Mouse (Mus musculus): Measurements from ENCODE around the gene Aptx.

The Aptx gene

DNA sequence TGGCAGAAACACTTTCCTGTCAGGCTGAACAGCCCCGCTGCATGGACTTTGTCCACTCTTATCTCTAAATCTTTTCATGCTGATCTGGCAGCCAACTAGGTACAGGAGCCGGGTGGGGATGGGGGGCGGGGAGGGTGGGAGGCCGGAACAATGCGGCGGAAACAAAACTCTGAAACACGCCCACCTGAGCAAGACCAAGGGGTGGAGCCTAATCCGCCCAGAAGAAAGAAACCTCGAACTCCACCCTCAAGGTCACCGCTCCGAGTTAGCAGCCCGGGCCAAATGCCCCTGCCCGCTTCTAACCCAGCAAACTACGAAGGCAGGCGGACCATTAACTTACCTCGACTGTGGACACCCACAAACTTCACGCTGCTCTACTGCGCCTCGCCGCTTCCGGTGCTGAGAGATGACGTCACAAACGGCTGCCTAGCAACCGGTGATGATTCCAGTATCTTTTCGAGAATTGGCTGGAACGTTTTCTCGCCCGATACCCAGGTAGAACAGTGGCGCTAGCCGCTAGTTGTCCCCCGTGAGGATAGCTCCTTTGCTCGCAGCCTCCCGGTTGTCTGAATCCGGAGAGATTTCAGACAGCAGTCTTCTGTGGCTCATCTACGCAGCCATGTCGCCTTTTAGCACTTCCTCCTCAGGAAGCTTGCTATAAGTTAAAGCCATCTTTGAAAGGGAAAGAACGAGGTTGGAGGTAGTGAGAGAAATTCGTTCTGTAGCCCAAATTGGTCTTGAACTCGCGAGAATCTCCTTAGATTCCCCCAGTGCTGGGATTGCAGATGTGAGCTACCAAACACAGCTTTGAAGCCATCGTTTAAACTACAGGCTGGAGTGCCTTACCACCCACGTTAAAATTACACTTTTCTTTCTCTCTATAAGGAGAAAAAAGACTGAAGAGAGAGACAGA is at the start of gene Aptx:
Aptx (minus strand) TSS at position 398 of the 913 bp plus-strand sequence.
- DNase-seq (ENCODE audit: low spot score) = peak; percentile 88

DNA sequence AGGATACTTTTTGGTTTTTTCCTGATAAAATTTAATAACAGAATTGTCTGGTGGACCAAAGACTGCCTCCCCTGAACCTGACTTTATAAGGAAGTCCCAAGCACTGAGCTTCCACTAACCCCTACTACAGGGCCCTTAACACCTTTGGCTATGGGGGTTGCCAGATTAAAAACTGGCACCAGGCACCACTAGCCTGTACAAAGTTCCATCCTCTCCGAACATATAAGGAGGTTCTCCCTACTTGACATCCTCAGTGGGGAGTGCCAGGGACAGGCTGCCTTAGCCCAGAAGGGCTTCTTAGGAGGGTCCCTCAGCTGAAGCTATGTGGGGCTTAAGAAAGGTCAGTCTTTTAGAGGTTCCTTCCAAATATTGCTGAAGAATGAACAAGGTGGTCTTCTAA is 32.4 kb upstream of the Aptx start:
- no peak for DNase-seq (ENCODE audit: low spot score)

DNA sequence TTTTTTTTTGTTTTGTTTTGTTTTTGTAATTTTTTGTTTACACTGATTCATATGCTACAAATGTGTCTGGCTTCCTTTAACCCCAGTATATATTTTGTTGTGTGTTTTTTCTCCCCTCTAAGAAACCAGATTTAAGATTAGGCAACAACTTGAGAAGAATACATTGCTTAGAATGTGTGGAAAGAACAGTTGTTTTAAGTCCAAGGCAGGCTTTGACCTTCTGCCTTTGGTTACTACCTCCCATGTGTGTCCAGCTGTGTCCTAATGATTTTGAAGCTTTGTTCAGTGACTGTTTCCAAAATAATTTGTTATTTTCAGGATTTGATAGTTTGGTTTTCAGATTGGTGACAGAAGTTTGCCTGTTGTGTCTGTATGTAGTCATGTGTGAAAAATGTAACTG is 28.3 kb upstream of the Aptx start:
- no peak for DNase-seq (ENCODE audit: low spot score)

DNA sequence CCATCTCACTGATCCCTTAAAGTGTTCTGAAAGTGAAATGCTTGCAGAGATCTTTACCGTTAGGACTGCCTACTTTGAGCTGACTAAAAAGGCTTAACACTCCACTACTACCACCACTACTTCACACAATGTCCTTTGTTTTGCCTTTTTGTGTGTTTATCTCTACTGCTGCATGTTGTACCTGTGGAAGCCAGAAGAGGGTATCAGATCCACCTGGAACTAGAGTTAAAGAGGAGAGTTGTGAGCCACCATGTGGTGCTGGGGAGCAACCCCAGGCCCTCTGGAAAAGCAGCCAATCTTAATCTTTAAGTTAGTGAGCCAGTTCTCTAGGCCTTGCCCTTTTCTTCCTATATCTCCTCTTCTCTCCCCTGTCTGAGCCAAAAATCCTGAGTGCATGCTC is 24.3 kb upstream of the Aptx start:
- DNase-seq (ENCODE audit: low spot score) = no peak

DNA sequence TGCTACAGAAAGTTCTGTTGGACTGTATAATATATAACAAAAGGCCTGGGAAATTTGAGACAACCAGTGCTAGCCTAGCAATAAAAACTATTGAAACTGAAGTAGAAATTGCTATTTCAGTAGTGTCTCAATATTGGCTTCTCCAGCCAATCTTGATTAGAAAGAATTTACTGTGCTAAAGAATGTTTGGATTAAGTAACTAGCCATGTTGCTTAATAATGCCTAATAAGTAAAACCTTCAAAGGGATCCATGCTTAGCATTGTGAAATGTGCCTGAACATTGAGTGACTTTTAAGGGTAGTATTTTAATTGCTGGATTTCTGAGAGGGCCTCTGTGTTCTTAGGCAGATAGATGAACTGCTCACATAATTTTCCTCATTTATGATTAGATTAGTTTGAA is 22.6 kb upstream of the Aptx start:
- no peak for DNase-seq (ENCODE audit: low spot score)

DNA sequence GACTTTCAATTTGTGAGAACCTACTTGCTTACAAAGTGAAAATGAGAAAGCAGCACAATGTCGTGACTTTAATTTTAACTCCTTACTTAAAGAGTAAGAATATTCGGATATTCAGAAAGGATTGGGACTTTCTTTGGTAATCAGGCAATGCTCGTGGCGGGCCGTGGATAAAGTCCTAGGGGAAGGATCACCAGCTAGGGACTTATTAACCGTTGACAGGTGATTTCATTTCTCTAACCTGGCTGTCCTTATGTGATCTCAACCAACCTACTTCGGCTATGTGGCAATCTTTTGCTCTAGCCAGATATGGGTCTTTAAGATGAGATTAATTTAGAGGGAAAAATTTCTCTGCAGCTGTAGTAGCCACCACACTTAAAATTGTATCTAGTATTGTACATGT is 22.1 kb upstream of the Aptx start:
- DNase-seq (ENCODE audit: low spot score) = no peak

DNA sequence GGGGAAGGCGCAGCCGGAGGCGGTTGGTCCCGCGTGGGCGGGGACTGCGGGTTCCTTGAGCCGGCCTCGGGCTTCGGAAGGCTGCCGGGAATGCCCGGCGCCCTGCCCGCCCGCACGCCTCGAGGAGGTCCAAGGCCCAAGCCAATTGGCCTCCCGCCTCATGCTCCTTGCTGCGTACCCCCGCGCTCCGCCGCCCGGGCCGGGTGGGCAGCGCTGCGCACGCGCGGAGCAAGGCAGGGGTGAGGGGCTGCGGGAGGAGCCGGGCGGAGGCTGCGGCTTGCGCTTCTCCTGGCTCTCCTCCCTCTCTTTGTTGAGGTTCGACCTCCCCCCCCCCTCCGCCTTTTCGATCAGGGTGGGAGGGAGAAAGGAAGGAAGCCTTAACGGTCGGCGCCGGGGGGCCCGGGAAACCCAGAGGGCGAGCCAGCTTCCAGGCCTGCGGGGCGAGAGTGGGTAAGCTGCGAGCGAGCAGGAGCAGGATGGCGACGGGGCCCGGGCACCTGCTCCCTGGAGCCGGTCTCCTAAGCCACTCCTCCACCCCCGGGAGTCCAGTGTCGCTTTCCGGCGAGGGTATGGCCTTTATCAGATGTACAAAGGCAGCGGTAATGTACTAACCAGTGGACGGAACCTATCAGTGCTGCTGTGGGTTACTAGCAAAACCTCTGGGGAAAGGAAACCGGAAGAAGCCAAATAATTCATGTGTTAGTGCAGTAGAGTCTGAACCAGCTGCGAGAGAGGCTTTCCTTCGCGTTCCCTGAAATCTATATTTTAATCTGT is 19.9 kb upstream of the Aptx start:
- DNase-seq (ENCODE audit: low spot score) = peak; percentile 73

DNA sequence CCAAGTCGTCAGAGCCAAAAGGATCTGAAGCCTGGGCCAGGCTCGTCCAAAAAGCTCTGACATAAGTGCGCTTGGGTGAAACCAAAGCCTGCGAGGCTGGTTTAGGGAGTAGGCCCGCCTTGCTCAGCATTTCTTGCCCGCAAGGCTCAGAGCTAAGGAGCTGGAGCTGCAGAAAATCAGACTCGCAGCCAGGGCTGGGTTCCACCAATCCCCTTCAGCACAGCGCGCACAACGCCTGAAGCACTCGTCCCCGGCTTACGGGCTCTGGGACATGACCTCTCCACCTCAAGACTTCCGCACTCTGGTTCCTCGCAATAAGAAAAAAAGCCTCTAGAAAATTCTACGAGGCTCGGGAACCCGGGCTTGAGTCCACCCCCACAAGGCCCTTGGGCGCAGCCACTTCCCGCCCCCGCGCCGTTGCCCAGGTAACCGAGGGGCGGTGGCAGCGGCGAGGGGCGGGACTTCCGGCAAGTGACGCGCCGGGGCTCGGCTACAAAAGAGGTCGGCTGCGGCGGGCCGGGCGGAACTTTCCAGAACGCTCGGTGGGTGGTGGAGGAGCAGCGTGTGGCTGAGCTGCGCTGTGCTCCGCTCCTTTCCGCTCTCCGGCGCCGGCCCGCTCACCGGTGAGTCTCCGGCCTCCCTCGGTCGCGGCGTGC is 19.1 kb upstream of the Aptx start, which contains the start of gene Dnaja1:
Dnaja1 (plus strand) TSS at position 140 of the 656 bp plus-strand sequence.
- DNase-seq (ENCODE audit: low spot score) = peak; percentile 93

DNA sequence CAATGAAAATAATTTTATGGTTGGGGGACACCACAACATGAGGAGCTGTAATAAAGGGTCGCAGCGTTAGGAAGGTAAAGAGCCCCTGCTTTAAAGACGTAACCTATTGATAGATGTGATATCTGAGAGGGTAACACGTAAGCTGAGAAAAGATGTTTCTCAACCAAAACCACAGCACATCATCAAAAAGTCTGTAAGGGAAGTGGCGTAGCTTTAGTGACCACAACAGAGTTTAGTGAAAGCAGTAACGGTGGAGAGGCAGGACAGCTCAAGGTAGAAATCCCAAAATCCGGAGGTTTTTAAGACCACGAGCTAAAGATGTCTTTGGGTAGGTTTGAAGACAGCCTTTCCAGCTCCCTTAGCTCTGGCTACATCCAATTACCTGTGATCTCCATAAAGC is 17.9 kb upstream of the Aptx start:
- no peak for DNase-seq (ENCODE audit: low spot score)

DNA sequence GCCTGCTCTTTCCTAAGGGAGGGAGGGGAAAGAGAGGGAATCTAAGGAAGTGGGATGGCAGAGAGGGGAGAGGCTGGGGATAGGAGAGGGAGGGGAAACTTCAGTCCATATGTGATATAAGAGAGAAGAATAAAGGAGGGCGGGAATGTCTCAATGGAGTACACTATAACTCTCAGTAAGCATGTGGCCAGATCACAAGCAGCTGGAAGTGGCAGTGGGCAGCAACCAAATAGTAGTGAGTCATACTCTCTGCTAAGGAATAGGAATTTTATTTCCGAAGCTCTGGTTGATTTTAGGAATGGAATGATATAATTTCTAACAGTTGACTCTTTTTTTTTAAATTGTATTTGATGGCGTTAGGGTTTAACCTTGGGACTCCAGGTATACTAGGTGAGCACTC is 14.1 kb upstream of the Aptx start:
- DNase-seq (ENCODE audit: low spot score) = no peak

DNA sequence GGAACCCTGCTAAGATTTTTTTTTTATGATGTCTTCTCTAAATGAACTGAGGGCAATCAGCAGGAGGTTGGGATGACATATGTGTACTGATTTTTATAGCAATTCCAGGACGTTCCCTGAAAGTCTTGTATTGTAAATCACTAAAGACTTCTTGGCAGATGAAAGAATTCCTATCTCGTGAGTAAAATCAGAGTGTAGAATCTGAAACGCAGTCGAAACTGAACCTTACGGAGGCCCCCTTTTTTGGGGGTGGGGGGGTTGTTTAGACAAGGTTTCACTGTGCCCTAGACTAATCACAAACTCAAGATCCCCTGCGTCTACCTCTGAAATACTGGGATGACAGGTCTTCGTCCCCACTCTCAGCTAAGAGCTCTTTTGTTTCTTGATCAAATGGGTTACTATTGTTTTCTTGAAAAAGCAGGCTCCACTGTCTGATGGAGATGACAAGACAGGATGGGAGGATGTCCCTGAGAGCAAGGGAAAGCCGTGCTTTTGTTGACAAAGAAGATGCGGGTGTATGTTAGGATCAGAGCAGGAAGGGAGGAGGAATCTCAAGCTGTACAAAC is 799 bp upstream of the Aptx start:
- DNase-seq (ENCODE audit: low spot score) = no peak

DNA sequence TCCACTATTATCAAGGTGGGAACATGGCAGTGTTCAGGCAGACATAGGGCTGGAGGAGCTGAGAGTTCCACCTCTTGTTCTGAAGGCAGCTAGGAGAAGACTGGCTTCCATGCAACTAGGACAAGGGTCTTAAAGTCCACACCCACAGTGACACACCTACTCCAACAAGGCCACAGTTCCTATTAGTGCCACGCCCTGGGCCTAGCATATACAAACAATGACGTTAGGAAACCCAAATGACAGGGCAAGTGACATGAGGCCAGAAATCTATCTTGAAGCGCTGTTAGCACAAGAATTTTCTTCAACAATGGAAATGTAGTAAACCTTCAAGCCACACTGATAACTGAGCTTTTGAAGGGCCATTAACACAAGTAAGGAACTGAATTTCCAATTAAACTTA is 1.2 kb downstream of the Aptx start:
- no peak for DNase-seq (ENCODE audit: low spot score)

DNA sequence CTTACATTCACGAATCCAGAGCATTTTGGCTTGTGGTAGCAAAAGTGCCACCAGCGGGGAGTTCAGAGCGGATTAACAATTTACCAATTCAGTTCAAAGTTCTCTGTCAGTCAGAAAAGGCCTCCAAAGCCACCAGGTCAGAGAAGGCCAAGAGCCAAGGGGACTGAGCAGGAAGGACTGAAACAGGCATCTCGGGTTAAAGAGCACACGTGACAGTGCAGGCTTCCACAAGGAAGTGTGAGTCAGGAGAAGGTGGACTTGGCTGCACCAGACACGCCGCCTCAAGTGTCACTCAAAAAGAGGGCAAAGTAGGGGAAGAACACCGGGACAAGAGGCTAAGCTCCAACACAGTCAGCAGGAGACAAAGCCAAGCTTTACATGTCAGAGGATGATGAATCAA is 2.8 kb downstream of the Aptx start:
- DNase-seq (ENCODE audit: low spot score) = no peak

DNA sequence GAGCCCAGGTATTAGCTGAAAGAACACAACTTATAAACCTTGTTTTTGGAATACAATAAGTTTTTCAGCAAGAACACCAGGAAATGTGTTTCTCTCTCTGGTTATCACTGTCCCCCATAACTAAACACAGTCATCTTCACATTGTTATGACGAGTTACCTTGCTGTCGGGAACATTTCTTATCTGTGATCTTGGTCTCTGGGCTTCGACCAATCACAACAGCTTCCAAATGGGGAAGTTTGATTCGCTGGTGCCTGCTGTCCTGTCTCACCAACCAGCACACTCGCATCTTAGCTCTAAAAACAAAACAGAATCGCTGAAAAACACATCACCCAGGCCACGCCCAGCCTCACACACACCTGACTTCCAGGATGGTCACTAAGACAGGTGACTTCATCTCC is 5.9 kb downstream of the Aptx start:
- DNase-seq (ENCODE audit: low spot score) = no peak

DNA sequence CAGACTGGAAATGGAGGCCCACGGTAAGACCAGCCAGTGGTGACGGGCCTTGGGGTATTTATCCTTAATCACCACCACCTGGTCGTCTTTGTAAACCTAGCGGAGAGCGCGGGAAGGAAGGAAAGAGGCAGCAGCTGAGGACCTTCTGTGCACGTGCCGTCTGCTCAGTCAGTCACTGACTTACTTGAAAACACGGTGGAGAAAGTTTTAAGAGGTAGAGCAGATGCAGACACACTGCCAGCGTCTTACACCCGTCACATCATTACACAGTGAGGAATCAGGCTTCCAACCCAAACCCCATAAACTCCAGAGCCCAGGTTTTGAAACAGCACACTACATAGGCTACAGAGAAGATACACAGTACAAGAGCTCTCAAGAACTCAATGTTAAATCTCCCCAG is 11.9 kb downstream of the Aptx start:
- DNase-seq (ENCODE audit: low spot score) = no peak

DNA sequence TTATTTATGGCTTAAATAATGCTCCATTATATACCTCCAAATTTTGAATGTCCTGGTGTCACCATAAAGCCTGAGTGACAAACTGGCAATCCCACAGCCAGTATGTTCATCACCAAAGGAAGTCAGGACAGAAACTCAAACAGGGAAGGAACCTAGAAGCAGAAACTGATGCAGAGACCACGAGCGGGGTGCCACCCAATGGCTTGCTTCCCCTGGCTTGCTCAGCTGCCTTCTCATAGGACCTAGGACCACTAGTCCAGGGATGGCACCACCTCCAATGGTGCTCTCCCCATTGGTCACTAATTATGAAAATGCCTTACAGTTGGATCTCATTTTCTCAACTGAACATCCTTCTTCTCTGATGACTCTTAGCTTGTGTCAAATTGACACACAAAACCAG is 19.7 kb downstream of the Aptx start:
- no peak for DNase-seq (ENCODE audit: low spot score)

DNA sequence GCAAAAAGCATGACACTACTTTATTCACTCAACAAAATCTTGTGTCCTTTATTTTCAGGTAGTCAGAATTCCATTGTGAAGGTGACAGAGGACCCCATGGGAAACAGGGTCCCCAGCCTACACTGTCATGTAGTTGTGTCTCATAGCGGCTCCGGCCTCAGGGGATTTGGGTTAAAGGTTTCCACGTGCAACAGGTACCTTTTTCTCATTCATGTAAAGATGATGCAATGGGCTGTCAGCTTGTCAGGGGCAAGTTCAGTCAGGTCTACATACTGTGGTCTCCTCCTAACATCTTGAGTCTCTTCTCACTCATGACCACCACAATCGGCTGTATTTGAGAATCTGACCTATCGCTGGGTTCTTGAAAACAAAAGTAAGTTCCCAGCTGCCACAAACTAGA is 20.6 kb downstream of the Aptx start:
- DNase-seq (ENCODE audit: low spot score) = no peak

DNA sequence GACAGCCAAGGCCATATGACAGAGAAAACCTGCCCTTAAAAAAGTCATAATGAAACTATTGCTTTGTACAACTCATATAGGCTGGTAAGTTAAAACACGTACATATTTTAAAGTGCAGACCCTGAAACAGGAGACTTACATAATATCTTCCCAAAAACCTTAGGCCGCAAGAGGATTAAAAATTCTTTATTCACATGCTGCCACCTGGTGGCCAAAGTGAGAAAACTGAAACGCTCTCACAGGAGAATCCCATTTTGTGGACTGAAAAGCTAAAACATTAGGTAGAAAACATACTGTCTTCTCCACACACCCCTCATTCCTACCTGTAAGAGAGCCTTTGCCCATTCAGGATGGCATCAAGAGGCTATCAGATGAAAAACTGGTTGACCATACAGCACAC is 21.1 kb downstream of the Aptx start:
- no peak for DNase-seq (ENCODE audit: low spot score)

DNA sequence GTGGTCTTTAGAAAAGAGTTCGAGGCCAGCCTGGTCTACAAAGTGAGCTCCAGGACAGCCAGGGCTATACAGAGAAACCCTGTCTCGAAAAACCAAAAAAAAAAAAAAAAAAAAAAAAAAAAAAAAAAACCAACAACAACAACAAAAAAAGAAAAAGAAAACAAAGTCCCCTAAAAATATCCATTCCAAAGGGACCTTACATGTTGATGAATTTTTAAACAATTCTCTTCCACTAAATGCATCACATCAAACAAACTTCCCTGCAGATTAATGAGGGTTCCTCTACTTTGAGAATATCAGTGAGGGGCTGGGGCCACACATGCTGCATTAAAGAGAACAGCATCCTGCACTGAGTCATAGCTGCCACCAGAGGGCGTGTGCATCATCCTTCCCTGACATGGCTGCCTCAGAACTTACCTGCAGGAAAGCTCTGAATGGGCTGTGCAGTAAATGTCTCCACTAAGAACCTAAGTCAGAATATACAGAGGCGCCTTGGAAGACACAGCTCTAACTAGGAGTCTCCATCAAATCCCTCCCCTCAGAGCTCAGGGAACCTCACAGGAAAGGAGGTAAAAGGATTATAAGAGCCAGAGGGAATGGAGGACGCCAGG is 22.6 kb downstream of the Aptx start:
- DNase-seq (ENCODE audit: low spot score) = no peak

DNA sequence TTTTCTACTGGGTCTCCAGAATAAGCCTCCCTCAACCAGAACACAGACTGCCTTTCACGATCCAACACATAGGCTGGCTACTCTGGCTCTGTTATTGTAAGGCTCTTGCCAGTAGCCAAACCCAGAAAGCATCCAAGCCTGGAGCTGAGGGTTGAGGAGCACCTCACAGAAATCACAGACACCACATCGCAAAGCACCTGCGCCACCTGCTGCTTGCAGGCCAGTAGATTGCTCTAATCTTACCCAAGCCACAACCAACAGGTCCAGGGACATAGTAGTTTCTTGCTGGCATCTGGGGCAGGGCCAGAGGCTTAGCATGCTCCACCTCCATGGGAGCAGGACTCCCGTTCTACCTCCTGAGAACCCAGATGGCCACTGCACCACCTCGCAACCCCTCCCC is 25.9 kb downstream of the Aptx start:
- no peak for DNase-seq (ENCODE audit: low spot score)

DNA sequence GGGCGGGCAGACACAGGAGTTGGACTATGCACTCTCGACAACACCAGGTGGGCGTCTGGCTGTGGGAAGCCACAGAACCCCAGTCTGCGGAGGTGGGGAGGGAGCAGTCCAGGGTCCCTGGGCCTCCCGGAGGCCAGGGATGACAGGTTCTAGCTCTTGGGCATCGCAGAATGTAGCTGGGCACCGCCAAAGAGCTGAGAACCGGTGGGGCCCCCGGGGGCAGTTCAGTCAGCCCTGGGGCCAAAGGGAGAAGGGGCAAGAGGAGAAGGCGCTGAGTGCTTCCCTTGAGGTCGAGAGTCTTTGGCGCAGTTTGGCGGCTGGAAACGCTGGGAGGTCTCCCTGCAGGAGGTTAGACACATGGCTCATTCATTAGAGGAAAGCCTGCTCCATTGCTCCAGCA is 26.7 kb downstream of the Aptx start:
- DNase-seq (ENCODE audit: low spot score) = no peak

DNA sequence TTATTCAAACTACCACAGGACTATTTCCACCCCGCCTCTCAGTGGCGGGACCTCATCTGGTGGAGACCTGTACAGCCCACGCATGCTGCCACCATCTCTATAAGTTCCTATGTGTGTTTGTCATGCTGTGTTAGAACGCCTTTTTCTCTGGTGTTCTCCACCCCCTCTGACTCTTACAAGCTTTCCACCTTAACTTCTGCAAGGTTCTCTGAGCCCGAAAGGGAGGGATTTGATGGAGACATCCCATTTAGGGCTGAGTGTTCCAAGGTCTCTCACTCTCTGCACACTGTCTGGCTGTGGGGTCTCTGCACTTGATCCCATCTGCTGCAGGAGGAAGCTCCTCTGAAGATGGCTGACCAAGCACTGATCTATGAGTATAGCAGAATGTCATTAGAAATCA is 29.5 kb downstream of the Aptx start:
- no peak for DNase-seq (ENCODE audit: low spot score)
